Mouse (Mus musculus) frontal cortex, adult 2 months (tissue): ENCODE results near the gene D430042O09Rik. TPM values are rescaled to one million over a fixed set of nuclear protein-coding genes. Genes with fewer than 3 reads are reported as not detected.
A peak's percentile ranks its signal among the peaks of the same experiment; 100 is the strongest.
"Not testable (repeated sequence)": the region's sequence is repeated elsewhere in the genome, so short reads cannot be mapped to it uniquely, and the experiment has no call there.

Experiments used
- DNase-seq, 2 experiments: peaks; one replicate each; pipeline ENCODE4 v3.0.0; 2022; ENCODE audit warnings: low spot score in 1 of 2; ENCODE audit errors: extremely low spot score in 1 of 2
- polyA plus RNA-seq: library from polyadenylated mRNA; depleted of rRNA; stranded (reverse); fragments of >200 nt; gene quantifications from 2 replicates; pipeline ENCODE4 v1.2.3, GENCODE M21; 2012; rRNA removed

D430042O09Rik gene
- polyA plus RNA-seq = 15.9 and 16.0 TPM in 2 replicates

DNA sequence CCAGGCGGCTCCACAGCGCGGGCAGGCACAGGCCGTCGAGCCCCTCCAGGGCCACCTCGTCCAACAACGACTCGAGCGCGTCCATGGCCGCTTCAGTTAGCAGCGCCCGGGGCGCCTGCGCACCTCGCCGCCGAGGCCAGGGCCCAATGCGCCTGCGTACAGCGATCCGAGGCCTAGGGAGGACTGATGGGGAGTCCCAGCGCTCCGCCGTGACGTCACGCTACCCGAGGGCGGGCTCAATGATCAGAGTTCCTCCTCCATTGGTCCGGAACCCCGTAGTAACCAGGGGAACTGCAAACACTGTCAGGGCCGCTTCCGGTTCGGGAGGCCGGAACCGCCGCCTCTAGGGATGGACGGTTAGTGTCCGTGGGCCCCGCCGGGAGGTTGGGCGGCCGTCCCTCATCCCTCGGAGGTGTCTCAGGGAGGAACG is at the start of gene D430042O09Rik, which contains the start of gene Gtf3c1:
Gene D430042O09Rik (plus strand): TSS at position 296 of the 430 bp plus-strand sequence.
Gene Gtf3c1 (minus strand): TSS at position 188 of the 430 bp plus-strand sequence.
- peak; percentile 99 to 100 for DNase-seq

- no peak for DNase-seq
These were observed 44.0 kb upstream of the D430042O09Rik start for GRCm38 (mm10) chr7:125663654-125664053.

DNA sequence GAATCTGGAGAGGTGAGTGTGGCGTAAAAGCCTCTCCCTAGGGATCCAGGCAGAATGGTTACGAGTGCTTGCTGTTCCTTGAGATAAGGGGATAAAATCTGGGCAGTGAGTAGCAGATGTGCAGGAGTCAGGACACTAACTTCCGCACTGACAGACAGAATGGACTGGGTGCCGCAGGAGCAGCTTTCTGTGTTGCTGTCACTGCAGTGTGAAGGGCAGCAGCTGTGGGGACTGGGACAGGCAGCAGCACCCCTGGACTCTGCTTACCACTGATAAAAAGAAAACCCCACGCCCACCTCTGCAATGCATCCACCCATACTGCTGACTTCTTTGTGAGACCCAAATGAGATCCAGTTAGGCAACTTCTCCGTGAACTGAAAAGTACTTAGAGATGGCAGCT is 36.8 kb upstream of the D430042O09Rik start:
- no peak for DNase-seq

DNA sequence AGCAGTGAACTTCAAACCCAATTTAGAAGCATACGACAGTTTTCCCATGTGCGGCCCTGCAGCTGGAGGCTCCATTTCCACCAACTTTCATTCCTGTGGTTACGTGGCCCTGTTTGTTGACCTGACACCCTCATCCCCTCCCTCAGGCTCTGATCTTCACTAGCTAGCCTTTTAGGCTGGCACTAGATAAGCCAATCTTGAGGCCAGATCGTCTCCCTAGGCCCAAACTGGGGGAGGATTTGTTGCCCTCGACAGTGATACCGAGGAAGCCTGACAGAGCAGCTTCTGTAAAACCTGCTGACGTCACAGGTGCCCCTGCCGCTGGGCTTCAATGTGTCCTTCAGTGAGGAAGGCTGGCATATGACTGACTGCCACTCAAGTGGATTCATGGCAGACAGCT is 36.3 kb upstream of the D430042O09Rik start:
- no peak for DNase-seq

DNA sequence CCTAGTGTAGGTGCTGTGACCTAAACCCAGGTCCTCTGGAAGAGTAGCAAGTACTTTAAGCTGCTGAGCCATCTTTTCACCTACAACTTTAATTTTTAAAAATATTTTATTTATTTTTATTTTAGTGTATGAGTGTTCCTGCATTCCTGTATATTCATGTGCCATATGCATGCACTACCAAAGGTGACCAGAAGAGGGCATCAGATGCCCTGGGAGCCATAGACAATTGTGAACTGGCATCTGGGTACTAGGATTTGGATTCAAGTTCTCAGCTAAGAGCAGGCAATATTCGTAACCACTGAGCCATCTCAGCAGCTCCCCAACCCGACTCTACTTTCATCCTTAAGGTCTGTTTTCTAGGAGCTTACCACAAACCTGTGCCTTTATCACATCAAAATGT is 32.8 kb upstream of the D430042O09Rik start:
- peak in 1 of 2 experiments; percentile 77 for DNase-seq

DNA sequence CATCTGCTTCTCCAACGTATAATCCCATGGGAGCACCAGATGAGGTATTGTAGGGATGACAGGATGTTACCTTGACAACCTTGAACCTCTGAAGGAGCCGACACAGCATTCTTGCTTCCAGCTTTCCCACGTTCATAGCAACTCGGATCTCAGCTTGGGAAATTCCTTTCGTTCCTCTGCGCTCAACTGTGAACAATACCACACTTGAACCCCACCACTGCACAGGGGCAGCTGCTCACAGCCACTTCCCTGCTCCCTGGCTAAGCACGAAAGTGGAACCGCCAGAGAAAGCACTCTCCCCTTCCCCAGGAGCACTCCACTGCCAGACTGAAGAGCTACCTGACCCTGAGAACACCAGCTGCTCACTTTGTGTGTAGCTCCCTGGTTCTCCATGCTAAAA is 28.9 kb upstream of the D430042O09Rik start:
- no peak for DNase-seq

GRCm38 (mm10) chr7:125679936-125680335 is 27.8 kb upstream of the D430042O09Rik start:
- no peak for DNase-seq

DNA sequence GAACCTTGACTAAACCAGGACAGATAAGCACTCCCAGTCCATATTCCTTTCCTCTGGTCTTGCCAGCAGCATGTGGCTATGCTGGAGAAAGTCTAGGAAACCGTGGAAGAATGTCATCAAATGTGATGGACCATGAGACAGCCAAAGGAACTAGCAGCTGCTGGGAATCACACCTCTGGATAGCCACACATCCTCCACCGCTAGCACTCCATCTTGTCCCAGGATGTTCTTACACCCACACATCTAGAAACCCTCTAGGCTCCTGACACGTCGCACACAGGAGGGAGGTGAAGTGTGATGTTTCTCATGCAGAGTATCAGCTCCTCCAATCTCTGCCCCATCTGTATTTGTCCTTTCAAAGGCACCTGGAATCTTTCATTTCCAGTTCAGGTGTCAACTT is 17.2 kb upstream of the D430042O09Rik start:
- DNase-seq = peak; percentile 40 to 61

- peak; percentile 78 to 88 for DNase-seq
These were observed 13.6 kb upstream of the D430042O09Rik start for GRCm38 (mm10) chr7:125694056-125694455.

DNA sequence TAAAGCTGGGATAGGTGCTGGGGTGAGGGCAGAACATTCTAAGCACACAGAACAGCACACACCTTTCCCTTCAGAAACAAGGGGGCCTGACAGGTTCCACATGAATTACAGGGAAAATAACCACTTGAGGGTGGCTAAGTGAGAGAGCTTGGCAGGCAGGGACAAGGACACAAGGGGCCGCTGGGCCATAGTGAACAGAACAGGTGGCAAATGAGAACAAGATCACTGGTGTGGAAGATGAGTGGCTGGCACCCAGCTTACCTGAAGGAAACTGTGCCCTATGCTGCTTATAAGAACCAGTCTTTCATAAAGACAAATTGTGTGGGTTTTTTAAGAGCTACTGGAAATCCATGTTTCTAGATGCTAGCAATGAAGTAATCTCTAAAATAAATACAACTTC is 4.9 kb upstream of the D430042O09Rik start:
- no peak for DNase-seq

- DNase-seq = peak; percentile 17 to 54
These were observed 502 bp upstream of the D430042O09Rik start for GRCm38 (mm10) chr7:125707186-125707585.

- no peak for DNase-seq
These were observed 412 bp downstream of the D430042O09Rik start for GRCm38 (mm10) chr7:125708100-125708499.

GRCm38 (mm10) chr7:125713542-125714055 is 5.9 kb downstream of the D430042O09Rik start:
- DNase-seq = not testable (repeated sequence)

- DNase-seq = no peak
These were observed 7.1 kb downstream of the D430042O09Rik start for GRCm38 (mm10) chr7:125714803-125715202.

DNA sequence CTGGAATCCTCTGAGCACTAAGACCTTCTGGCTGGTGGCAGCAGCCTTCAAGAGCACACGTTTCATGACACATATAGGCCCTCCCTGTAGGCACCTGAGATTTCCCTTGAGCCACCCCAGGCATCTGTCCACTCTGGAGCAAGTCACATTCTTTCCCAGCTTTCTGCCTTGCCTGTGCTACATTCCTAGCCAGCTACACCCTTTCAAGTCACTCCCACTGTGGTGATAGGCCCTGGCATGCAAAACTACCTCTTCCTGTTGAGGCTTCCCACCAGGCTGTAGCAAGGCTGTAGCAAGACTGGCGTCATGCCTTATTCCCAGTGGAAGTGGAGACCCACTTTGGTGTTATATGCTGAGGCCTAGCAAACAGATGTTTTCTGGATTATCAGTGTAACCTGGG is 9.0 kb downstream of the D430042O09Rik start:
- no peak for DNase-seq

DNA sequence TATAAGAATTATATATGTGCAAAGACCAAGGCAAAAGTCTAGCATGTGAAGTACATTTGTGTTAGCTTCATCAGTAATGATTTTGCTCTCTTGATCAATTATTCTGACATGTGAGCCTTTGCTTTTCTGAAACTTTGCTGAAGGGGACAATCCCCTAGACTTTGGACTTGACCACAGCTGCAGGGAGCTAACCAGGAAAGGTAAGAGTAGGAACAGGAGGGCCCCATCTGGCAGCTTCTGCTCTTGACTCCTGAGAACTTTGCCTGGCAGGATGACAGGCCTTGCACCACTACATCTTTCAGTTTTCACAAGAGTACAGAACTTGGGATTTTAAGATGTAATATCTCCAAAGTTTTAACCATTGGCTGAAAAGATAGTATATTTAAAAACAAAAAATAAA is 9.9 kb downstream of the D430042O09Rik start:
- DNase-seq = no peak

DNA sequence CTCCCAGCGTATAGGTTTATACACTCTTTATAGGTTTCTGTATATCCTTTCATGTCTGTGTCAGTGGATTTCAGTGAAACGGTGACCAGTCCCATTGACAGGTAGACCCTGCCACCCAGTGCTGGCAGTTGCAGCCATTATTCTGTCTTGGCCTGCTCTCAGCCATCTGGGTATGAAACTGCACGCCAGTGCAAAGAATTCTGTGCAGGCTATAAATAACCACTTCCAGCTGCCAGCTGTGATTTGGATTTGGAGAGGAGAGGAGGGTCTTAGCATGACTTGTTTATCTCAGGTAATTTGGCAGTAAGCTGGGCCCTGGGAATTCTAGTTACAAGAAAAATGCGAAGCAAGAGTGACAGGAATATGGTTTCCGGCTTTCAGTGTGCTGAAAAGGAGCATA is 12.7 kb downstream of the D430042O09Rik start:
- DNase-seq = no peak

DNA sequence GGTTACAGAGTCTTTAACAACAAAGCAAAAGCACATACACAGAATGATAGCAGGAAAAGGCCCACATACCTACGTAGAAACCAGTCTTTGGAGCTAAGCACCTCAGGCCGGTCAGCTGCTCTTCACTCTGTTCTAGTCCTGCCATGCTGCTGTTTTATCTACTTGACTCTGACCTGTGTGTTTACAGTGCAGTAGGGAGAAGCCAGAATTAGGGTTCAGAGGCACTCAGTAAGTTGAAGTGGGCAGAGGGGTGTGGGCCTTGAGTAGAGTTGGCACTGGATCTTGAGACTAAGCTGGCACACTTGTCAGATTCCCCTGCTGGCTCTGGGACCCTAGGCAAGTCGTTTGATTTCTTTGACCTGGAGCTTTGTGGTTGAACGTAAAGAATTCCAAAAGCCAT is 13.3 kb downstream of the D430042O09Rik start:
- no peak for DNase-seq

DNA sequence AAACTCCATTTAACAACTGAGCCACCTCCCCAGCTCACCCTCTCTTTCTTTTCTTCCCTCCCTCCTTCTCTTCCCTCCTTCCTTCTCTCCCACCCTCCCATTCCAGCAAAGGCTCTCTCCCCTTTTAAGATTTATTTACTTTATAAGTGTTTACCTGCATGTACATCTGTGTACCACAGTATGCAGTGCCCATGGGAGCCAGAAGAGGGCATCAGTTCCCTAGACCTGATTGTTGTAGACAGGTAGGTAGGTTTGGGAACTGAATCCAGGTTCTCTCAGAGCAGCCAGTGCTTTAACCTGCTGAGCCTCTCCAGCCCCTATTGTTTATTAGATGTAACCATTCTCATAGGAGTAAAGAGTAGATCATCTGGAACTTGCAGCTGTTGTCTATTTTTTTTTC is 14.4 kb downstream of the D430042O09Rik start:
- no peak for DNase-seq

GRCm38 (mm10) chr7:125723189-125723972 is 15.7 kb downstream of the D430042O09Rik start:
- peak in 1 of 2 experiments; percentile 39 for DNase-seq

DNA sequence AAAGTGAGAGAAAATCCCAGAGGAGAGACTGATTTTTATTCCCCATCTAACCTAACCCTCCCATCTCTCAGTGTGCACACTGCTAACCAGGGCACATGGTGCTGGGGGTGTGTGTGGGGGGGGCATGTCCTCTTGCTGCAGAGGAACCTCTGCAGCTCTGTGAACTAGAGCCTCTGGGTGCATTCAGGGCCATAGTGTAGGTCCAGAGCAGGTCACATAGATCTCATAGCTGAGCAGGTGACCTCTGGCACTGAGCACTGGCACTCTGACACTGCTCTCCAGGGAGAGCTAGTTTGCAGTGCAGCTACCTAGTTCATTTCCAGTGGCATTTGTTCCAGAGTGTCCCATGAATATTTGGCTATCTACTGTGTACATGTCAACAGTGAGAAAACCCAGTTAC is 24.0 kb downstream of the D430042O09Rik start:
- no peak for DNase-seq

DNA sequence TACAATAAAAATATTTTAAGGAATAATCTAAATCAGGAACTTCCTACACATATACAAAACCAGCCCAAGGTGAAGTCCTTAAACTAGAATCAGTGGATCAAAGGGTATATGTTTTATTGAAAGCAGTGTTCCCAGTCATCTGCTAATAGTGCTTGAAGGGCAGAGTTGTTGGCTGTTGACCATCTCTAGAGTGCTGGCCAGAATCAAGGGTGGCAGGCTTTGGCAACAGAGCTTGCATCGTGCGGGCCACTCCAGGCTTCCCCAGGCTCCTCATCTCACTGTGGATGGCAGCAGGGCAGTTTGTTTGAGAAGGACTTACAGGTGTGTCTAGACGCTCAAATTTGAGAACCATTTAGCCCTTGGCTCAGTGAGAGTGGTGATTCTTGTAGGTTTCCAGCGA is 26.1 kb downstream of the D430042O09Rik start:
- no peak for DNase-seq
